Mouse (Mus musculus): ENCODE measurements around the gene Aggf1. TPM values are rescaled to one million over a fixed set of nuclear protein-coding genes. Genes with fewer than 3 reads are reported as not detected.
A peak's percentile ranks its signal among the peaks of the same experiment; 100 is the strongest.

The Aggf1 gene
- polyA plus RNA-seq, 1 experiment from 2014 or later = 35.0 TPM

DNA sequence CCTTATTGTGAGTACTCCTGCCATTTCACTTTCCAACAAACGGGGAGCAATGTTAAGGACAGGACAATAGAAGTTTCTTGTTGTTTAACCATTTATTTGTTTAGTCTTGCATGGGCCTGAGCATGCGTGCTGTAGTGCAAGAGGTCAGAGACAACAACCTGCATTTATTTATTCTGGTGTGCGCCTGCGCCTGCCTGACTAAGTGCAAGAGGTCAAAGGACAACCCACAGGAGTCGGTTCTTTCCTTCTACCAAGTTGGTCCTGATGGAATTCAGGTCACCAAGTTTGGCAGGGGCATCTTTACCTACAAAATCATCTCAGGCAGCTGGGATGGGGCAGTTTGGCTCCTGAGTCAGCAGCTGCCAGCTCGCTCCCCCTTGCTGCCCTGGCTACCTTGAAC, 29.3 kb downstream of the Aggf1 start:
- no peak for ATAC-seq
- Histone ChIP-seq H3K4me3 (ENCODE audit: low read depth, low read length) (no peak overlapping the region), H3K4me2 (ENCODE audit: low read length) (no peak overlapping the region), H3K36me3 (ENCODE audit: control insufficient read depth, insufficient read depth, low read length) (peaks cover 4% of the 10 kb centered on the region), H3K4me1 (ENCODE audit: control insufficient read depth, insufficient read depth, low read length) (no peaks in the 10 kb centered on the region), H3K9me3 (replicated peaks; ENCODE audit: control insufficient read depth, low read length, poor library complexity, severe bottlenecking) (no peaks in the 10 kb centered on the region), H3K27ac (ENCODE audit: low read length) (no peak overlapping the region), H3K27me3 (ENCODE audit: control insufficient read depth, insufficient read depth, low read depth, low read length) (no peaks in the 10 kb centered on the region), H3K9ac (ENCODE audit: low read depth, low read length) (no peak overlapping the region)
- 78% methylated on average over 6 of the region's 6 CpGs for WGBS

DNA sequence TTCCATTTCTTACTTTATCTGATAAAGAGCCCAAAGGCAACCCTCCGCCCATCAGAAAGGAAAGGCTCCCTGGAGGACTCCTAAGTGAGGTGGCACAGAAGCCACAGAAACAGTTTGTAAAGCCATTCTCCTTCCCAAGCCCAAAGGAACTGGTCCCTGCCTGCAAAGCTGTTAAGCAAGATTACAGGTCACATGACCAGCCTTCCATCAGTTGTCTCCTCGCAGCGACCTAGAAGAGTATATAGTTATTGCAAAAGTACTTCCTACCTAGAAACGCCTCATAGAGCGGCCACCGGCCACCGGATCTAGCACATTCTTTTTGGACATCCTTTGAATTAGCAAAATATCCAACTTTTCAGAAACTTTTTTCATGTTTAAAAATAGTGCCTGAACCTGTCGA, 31.7 kb downstream of the Aggf1 start:
- ATAC-seq = no peak
- Histone ChIP-seq H3K27me3 (ENCODE audit: control insufficient read depth, insufficient read depth, low read depth, low read length) (no peaks in the 10 kb centered on the region), H3K27ac (ENCODE audit: low read length) (no peak overlapping the region), H3K36me3 (ENCODE audit: control insufficient read depth, insufficient read depth, low read length) (peaks cover 5% of the 10 kb centered on the region; the same call in 1 of the 2 replicates), H3K4me2 (ENCODE audit: low read length) (no peak overlapping the region), H3K9me3 (replicated peaks; ENCODE audit: control insufficient read depth, low read length, poor library complexity, severe bottlenecking) (no peaks in the 10 kb centered on the region), H3K4me3 (ENCODE audit: low read depth, low read length) (no peak overlapping the region), H3K4me1 (ENCODE audit: control insufficient read depth, insufficient read depth, low read length) (no peaks in the 10 kb centered on the region), H3K9ac (ENCODE audit: low read depth, low read length) (no peak overlapping the region)
- 90% methylated on average over 8 of the region's 8 CpGs for WGBS

DNA sequence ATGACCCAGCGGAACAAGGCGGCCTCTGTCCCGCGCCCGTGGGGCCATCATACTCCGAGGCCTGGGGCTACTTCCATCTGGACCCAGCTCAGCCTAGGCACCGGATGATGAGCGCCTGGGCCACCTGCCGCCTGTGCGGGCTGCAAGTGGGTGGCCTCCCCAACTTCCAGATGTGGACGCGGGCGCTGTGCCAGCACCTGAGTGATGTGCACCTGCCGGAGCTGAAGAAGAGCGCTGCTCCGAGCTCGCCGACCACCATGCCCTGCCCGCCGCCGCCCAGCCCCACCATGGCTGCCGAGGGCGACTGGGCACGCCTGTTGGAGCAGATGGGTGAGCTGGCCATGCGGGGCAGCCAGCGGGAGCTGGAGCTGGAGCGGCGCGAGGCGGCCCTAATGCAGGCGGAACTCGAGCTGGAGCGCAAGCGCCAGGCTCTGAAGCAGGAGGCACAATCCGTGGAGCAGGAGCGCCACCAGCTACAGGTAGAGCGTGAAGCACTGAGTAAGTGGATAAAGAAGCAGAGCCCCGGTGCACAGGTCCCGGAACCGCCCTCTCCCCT, 39.0 kb downstream of the Aggf1 start:
- Histone ChIP-seq H3K27ac (ENCODE audit: low read length) (no peak overlapping the region), H3K36me3 (ENCODE audit: control insufficient read depth, insufficient read depth, low read length) (peaks cover 18% of the 10 kb centered on the region), H3K4me2 (ENCODE audit: low read length) (peak overlapping the region; percentile 23; the same call in 1 of the 2 replicates), H3K9me3 (replicated peaks; ENCODE audit: control insufficient read depth, low read length, poor library complexity, severe bottlenecking) (peaks cover 3% of the 10 kb centered on the region), H3K9ac (ENCODE audit: low read depth, low read length) (peak overlapping the region; percentile 10; the same call in 1 of the 2 replicates), H3K27me3 (ENCODE audit: control insufficient read depth, insufficient read depth, low read depth, low read length) (no peaks in the 10 kb centered on the region), H3K4me1 (ENCODE audit: control insufficient read depth, insufficient read depth, low read length) (no peaks in the 10 kb centered on the region), H3K4me3 (ENCODE audit: low read depth, low read length) (peak overlapping the region; percentile 15; the same call in 1 of the 2 replicates)
- peak; percentile 48; the same call in 1 of the 2 replicates for ATAC-seq
- 69% methylated on average over 40 of the region's 40 CpGs for WGBS

DNA sequence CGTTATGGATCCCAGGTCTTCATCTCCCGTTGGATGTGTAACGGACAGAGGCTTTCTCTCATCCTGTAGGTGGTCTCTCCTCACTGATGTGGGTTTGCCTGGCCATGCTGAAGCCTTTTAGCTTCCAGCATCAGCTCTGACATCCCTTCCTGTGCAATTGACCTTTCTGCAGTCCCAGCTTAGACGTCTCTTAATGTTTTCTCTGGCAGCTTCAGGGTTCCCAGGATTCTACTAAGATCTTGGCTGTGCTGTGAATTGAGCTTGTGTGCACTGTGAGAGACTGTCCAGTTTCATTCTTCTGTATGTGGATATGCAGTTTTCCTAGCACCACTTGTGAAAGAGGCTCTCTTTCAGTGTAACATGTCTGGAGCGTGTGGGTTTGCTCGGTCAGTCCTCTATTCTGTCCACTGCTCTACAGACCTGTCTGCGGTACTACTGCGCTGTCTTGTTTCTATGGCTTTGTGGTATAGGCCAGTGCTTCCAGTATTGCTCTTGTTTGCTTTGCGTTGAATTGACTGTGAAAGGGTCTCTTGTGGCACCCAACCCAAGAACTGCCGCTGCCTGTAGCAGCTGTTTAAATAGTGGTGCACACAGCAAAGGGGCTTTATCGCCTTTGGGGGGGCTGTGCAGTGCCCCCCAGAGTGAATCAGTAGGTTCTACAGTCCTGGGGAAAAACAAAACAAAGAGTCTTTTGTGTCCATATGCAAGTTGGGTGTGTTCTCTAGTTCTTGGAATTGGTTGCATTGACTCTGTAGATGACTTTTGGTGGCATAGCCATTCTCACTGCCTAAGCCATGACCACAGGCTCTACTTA, 42.9 kb downstream of the Aggf1 start:
- 81% methylated on average over 11 of the region's 11 CpGs for WGBS
- Histone ChIP-seq H3K4me2 (ENCODE audit: low read length) (no peak overlapping the region), H3K36me3 (ENCODE audit: control insufficient read depth, insufficient read depth, low read length) (peaks cover 7% of the 10 kb centered on the region), H3K27ac (ENCODE audit: low read length) (no peak overlapping the region), H3K9ac (ENCODE audit: low read depth, low read length) (no peak overlapping the region), H3K9me3 (replicated peaks; ENCODE audit: control insufficient read depth, low read length, poor library complexity, severe bottlenecking) (peaks cover 3% of the 10 kb centered on the region), H3K4me3 (ENCODE audit: low read depth, low read length) (no peak overlapping the region), H3K27me3 (ENCODE audit: control insufficient read depth, insufficient read depth, low read depth, low read length) (no peaks in the 10 kb centered on the region), H3K4me1 (ENCODE audit: control insufficient read depth, insufficient read depth, low read length) (peaks cover 12% of the 10 kb centered on the region)
- no peak for ATAC-seq

DNA sequence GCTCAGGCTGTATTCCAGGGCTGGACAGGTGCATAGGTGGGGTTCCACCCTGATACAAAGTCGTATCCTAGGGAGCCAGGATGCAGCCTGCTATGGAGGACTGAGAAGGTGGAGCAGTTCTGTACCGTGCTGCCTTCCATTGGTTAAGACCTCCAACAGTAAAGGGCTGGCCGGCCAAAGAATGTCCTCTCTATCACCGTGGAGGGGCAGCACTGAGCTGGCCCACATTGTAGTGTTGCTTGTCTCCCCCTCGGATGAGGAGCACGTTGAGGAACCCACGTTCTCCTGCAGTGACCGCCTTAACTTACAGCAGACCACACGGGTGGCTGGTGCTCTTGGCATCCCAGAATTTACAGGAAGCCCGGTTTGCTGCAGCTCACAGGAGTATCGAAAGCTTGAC, 44.6 kb downstream of the Aggf1 start:
- no peaks in the 10 kb centered on the region for H3K36me3 ChIP-seq (ENCODE audit: control insufficient read depth, insufficient read depth, low read length)
- peaks cover 26% of the 10 kb centered on the region for H3K4me1 ChIP-seq (ENCODE audit: control insufficient read depth, insufficient read depth, low read length)
- H3K4me3 ChIP-seq (ENCODE audit: low read depth, low read length) = no peak overlapping the region
- WGBS = 58% methylated on average over 11 of the region's 11 CpGs
- no peak overlapping the region for H3K27ac ChIP-seq (ENCODE audit: low read length)
- no peak overlapping the region for H3K9ac ChIP-seq (ENCODE audit: low read depth, low read length)
- H3K27me3 ChIP-seq (ENCODE audit: control insufficient read depth, insufficient read depth, low read depth, low read length) = no peaks in the 10 kb centered on the region
- no peak for ATAC-seq
- no peak overlapping the region for H3K4me2 ChIP-seq (ENCODE audit: low read length)
- H3K9me3 ChIP-seq (replicated peaks; ENCODE audit: control insufficient read depth, low read length, poor library complexity, severe bottlenecking) = peaks cover 3% of the 10 kb centered on the region

DNA sequence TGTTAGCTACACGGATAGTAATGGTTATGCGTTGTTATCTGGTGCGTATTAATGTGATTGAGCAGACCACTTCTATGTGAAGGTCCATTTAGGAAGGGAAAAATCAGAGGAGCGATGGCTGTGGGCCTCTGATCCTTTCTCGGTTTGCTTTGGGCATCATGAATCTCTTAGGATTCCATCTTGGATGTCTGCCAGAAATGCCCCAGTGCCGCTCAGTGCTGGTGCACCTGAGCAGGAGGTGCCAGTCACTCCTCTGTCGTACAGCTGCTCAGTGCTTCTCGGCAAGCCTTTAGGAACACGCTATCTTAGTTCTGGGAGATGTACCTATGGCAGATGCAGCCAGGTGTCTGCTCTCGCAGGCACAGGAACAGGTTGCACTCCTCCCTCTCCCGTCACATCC, 46.4 kb downstream of the Aggf1 start:
- 72% methylated on average over 11 of the region's 11 CpGs for WGBS
- no peaks in the 10 kb centered on the region for H3K27me3 ChIP-seq (ENCODE audit: control insufficient read depth, insufficient read depth, low read depth, low read length)
- H3K9ac ChIP-seq (ENCODE audit: low read depth, low read length) = no peak overlapping the region
- H3K4me3 ChIP-seq (ENCODE audit: low read depth, low read length) = no peak overlapping the region
- H3K27ac ChIP-seq (ENCODE audit: low read length) = no peak overlapping the region
- no peak for ATAC-seq
- H3K4me1 ChIP-seq (ENCODE audit: control insufficient read depth, insufficient read depth, low read length) = peaks cover 26% of the 10 kb centered on the region
- no peak overlapping the region for H3K4me2 ChIP-seq (ENCODE audit: low read length)
- H3K36me3 ChIP-seq (ENCODE audit: control insufficient read depth, insufficient read depth, low read length) = no peaks in the 10 kb centered on the region
- no peaks in the 10 kb centered on the region for H3K9me3 ChIP-seq (replicated peaks; ENCODE audit: control insufficient read depth, low read length, poor library complexity, severe bottlenecking)

DNA sequence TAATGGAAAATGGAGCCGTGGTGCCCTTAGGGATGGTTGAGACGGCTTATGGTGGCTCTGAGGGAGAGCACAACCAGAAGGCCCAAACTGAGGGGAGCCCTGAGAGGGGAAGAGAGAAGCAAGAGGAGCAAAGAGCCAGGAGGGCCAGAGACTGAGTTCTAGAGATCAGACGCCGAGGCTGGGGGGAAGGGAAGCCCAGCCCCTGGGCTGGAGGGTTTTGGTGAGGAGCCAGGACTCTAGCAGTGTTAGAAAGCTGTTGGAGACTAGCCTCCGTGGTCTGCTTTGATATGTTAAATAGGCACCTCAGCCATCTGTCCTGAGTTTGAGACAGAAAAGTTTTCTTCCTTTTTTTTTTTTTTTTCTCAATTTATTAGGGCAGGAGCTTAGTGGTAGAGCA, 47.8 kb downstream of the Aggf1 start:
- H3K9ac ChIP-seq (ENCODE audit: low read depth, low read length) = peak overlapping the region; percentile 68
- no peaks in the 10 kb centered on the region for H3K9me3 ChIP-seq (replicated peaks; ENCODE audit: control insufficient read depth, low read length, poor library complexity, severe bottlenecking)
- 0% methylated on average over 5 of the region's 5 CpGs for WGBS
- H3K4me3 ChIP-seq (ENCODE audit: low read depth, low read length) = peak overlapping the region; percentile 87
- H3K27ac ChIP-seq (ENCODE audit: low read length) = peak overlapping the region; percentile 70
- no peaks in the 10 kb centered on the region for H3K36me3 ChIP-seq (ENCODE audit: control insufficient read depth, insufficient read depth, low read length)
- H3K27me3 ChIP-seq (ENCODE audit: control insufficient read depth, insufficient read depth, low read depth, low read length) = no peaks in the 10 kb centered on the region
- ATAC-seq = no peak
- H3K4me1 ChIP-seq (ENCODE audit: control insufficient read depth, insufficient read depth, low read length) = peaks cover 26% of the 10 kb centered on the region
- H3K4me2 ChIP-seq (ENCODE audit: low read length) = peak overlapping the region; percentile 84

DNA sequence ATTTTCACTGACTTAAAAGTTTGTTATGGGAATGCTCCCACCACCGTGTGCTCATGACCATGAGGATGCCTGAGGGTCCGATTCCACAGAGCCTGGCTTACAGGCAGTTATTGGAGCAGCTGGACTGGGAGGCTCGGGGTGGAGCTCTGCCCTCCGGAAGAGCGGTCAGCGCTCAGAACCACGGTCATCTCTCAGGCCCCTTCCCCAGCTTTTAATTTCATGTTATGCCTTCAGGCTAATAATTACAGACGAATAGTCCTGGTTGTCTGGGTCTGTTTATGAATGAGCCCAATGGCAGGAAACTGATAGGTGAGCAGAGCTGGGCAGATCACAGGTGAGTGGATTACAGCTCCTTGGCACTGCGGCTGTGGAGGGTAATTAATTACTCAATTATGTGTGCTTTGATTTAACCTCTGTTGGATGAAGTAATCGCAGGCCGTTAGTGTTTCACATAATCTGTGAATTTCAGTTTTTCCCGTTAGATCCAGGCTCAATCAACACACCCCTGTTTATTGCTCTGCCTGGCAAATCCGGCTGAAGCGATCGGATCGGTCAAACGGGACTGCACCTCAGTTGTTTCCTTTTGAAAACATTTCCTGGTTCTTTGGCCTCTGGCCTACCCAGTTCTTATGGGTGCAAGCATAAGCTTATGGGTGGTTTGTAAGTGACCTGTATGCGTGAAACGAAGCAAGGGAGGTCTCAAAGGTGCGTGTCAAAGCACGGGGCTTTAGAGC, 48.4 kb downstream of the Aggf1 start:
- Histone ChIP-seq H3K36me3 (ENCODE audit: control insufficient read depth, insufficient read depth, low read length) (no peaks in the 10 kb centered on the region), H3K27me3 (ENCODE audit: control insufficient read depth, insufficient read depth, low read depth, low read length) (no peaks in the 10 kb centered on the region), H3K9ac (ENCODE audit: low read depth, low read length) (peak overlapping the region; percentile 68), H3K4me1 (ENCODE audit: control insufficient read depth, insufficient read depth, low read length) (peaks cover 26% of the 10 kb centered on the region), H3K9me3 (replicated peaks; ENCODE audit: control insufficient read depth, low read length, poor library complexity, severe bottlenecking) (no peaks in the 10 kb centered on the region), H3K27ac (ENCODE audit: low read length) (peak overlapping the region; percentile 70), H3K4me3 (ENCODE audit: low read depth, low read length) (peak overlapping the region; percentile 87), H3K4me2 (ENCODE audit: low read length) (peak overlapping the region; percentile 84)
- 5% methylated on average over 21 of the region's 21 CpGs for WGBS
- ATAC-seq = no peak

All from midbrain, embryonic 16.5 days (tissue).